Mouse (Mus musculus) small intestine, adult 2 months (tissue): ENCODE results near the gene Tex13b.

Experiments
- CTCF ChIP-seq: fragments of 200-500 bp; IDR thresholded peaks from 2 replicates; pipeline ENCODE4 v1.5.1; 2012; ENCODE audit warnings: low read depth, mild to moderate bottlenecking, control low read depth, inconsistent platforms, low read length, moderate library complexity, mixed read lengths; ENCODE audit not compliant: insufficient replicate concordance, insufficient read length; ENCODE audit errors: extremely low read depth
- POLR2A ChIP-seq: fragments of 200-500 bp; IDR thresholded peaks from 2 replicates; pipeline ENCODE4 v1.6.1; 2012; ENCODE audit warnings: low read depth, mild to moderate bottlenecking, control low read depth, inconsistent platforms, low read length, moderate library complexity

- TF ChIP-seq CTCF (no peak), POLR2A (no peak)
Measured at GRCm38 (mm10) chrX:140839887-140840286, 26.7 kb upstream of the Tex13b start.
